Mouse (Mus musculus) intestine, embryonic 15.5 days (tissue): ENCODE results near the gene Duox1. TPM values are rescaled to one million over a fixed set of nuclear protein-coding genes. Genes with fewer than 3 reads are reported as not detected.
A peak's percentile ranks its signal among the peaks of the same experiment; 100 is the strongest.

Experiments used
- ATAC-seq: fragments of 200-750 bp; cut with Nextera tagmentation; 2 replicates; pipeline ENCODE4 v1.8.0; 2017; ENCODE audit warnings: moderate TSS enrichment, moderate library complexity
- H3K27ac ChIP-seq: fragments of 300-500 bp; sonication (generic); 2 replicates; pipeline ENCODE4 v1.5.1; 2015; ENCODE audit warnings: mild to moderate bottlenecking, inconsistent platforms
- H3K27me3 ChIP-seq: fragments of 300-500 bp; sonication (generic); replicated peaks from 2 replicates; pipeline ENCODE4 v1.6.1; 2015; ENCODE audit warnings: inconsistent platforms
- H3K36me3 ChIP-seq: fragments of 300-500 bp; sonication (generic); 2 replicates; pipeline ENCODE4 v1.6.1; 2015; ENCODE audit warnings: inconsistent platforms
- H3K4me1 ChIP-seq: fragments of 300-500 bp; sonication (generic); replicated peaks from 2 replicates; pipeline ENCODE4 v1.6.1; 2015; ENCODE audit warnings: inconsistent platforms
- H3K4me2 ChIP-seq: fragments of 300-500 bp; sonication (generic); replicated peaks from 2 replicates; pipeline ENCODE4 v1.6.1; 2015; ENCODE audit warnings: mild to moderate bottlenecking, inconsistent platforms
- H3K4me3 ChIP-seq: fragments of 300-500 bp; sonication (generic); replicated peaks from 2 replicates; pipeline ENCODE4 v1.5.1; 2015; ENCODE audit warnings: inconsistent platforms
- H3K9ac ChIP-seq: fragments of 300-500 bp; sonication (generic); 2 replicates; pipeline ENCODE4 v1.6.1; 2015; ENCODE audit warnings: inconsistent platforms
- H3K9me3 ChIP-seq: fragments of 300-500 bp; sonication (generic); 2 replicates; pipeline ENCODE4 v1.6.1; 2016; ENCODE audit warnings: inconsistent platforms
- WGBS: fragments of 180-500 bp; shearing (Covaris S2); methylation state at CpG from one replicate; pipeline ENCODE4 v1.1.7; 2015; 5-methylcytosine and 5-hydroxymethylcytosine counted together
- polyA plus RNA-seq: library from polyadenylated mRNA; unstranded; fragments of >200 nt; fragmentation: Nextera tagmentation; extraction: Ambion mirVana; gene quantifications from 2 replicates; pipeline ENCODE4 v1.2.1, GENCODE M21; 2015

Gene Duox1
- polyA plus RNA-seq, 1 experiment from 2014 or later, result 0.08 TPM

DNA sequence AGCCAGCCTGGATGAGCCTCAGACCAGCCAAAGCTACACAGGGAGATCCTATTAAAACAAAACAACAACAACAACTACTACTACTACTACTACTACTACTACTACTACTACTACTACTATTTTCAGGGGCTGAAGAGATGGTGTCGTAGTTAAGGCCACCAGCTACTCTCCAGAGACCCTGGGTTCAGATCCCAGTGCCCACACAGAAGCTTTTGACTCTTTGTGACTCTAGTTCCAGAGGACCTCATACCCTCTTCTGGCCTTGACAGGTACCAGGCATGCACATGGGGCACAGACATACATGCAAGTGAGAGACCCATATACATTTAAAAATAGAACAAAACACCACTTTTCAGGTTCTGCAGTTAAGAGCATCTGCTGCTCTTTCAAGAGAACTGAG lies 57.1 kb downstream of the Duox1 start:
- Histone ChIP-seq H3K36me3 (no peaks in the 10 kb centered on the region), H3K4me1 (peaks cover 9% of the 10 kb centered on the region), H3K27me3 (no peaks in the 10 kb centered on the region), H3K4me2 (no peak overlapping the region), H3K4me3 (no peak overlapping the region), H3K9me3 (no peaks in the 10 kb centered on the region), H3K9ac (no peak overlapping the region), H3K27ac (no peak overlapping the region)
- 79% methylated on average over 1 of the region's 1 CpGs for WGBS
- no peak for ATAC-seq

DNA sequence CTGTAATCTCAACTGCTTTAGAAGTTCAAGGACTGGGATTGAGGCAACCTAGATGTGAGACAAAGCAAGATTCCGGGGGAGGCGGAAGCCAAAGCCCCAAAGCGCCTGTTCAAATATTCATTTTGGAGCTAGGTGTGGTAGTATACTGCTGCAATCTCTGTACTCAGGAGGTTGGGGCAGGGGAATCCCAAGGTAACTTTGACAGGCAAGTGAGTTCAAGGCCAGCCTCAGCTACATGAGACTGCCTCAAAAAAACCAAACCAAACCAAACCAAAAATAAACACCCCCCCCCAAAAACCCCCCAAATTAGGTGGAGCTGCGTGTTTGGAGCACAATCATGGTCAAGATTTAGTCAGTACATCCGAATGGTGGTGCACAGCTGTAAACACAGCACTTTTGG lies 58.5 kb downstream of the Duox1 start:
- Histone ChIP-seq H3K9me3 (no peaks in the 10 kb centered on the region), H3K9ac (no peak overlapping the region), H3K36me3 (no peaks in the 10 kb centered on the region), H3K4me1 (peaks cover 4% of the 10 kb centered on the region; the same call in 1 of the 2 replicates), H3K4me3 (no peak overlapping the region), H3K27me3 (no peaks in the 10 kb centered on the region), H3K4me2 (no peak overlapping the region), H3K27ac (no peak overlapping the region)
- 79% methylated on average over 5 of the region's 5 CpGs for WGBS
- no peak for ATAC-seq

DNA sequence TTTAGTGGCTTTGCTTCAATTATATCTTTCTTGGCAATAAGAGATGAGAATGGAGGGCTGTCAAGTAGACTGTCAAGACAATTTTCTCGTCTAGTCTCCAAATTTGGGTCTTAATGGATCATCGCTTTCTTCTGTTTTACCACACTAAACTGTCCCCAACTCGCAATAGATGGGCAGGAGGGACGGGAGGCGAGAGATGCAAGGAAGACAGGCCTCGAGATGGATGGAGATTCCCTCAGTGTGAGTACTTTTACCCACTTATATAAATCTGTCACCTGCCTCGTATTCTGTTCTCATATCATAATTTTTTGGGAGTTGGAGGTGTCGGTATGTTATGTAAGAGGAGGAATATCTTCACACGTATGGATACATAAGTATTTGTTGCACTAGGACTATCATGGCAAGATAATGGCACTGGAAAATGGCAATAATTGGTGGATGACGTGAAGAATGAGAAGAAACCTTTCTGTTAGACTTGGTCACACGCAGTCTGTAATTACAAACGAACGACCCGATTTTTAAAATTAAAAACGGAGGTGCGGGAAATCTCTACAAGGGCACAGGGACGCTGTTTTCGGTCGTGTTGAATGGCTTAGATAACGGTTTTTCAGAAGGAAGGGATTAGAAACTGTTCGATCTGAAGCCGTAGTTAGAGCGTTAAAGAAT lies 59.3 kb downstream of the Duox1 start:
- Histone ChIP-seq H3K27me3 (no peaks in the 10 kb centered on the region), H3K4me2 (peak overlapping the region; percentile 47), H3K27ac (no peak overlapping the region), H3K4me1 (no peaks in the 10 kb centered on the region), H3K9me3 (no peaks in the 10 kb centered on the region), H3K36me3 (no peaks in the 10 kb centered on the region), H3K4me3 (peak overlapping the region; percentile 33), H3K9ac (no peak overlapping the region)
- ATAC-seq, result no peak
- 23% methylated on average over 23 of the region's 23 CpGs for WGBS

DNA sequence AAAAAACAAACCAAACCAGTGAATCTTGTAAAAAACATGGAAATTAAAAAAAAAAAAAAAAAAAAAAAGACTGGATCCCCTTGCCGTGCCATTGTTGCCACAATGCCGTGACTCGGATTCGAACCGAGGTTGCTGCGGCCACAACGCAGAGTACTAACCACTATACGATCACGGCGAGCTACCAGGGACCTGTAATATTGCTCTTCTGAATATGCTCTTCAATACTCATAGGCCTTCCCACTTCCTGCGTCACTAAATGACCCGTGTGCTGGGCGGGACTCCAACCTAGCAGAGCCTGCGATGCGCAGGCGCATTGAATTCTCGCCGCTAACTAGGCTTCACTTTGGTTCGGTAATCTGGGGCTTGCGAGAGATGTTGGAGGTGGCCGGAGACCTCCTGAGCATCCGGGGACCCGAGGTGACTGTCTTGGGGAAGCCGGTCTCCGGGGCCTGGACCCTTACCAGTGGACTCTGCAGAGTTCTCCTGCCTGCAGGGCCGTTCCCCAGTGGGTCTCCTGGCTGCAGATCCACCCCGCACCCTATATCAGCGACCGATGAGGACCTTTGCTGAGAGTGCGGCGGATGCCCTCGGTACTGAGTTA lies 60.0 kb downstream of the Duox1 start:
- Histone ChIP-seq H3K4me2 (peak overlapping the region; percentile 91), H3K4me1 (peaks cover under 1% of the 10 kb centered on the region; the same call in 1 of the 2 replicates), H3K36me3 (no peaks in the 10 kb centered on the region), H3K27me3 (no peaks in the 10 kb centered on the region), H3K4me3 (peak overlapping the region; percentile 77), H3K9me3 (no peaks in the 10 kb centered on the region), H3K9ac (peak overlapping the region; percentile 64), H3K27ac (peak overlapping the region; percentile 92)
- under 1% methylated on average over 32 of the region's 32 CpGs for WGBS
- ATAC-seq, result peak; percentile 87

DNA sequence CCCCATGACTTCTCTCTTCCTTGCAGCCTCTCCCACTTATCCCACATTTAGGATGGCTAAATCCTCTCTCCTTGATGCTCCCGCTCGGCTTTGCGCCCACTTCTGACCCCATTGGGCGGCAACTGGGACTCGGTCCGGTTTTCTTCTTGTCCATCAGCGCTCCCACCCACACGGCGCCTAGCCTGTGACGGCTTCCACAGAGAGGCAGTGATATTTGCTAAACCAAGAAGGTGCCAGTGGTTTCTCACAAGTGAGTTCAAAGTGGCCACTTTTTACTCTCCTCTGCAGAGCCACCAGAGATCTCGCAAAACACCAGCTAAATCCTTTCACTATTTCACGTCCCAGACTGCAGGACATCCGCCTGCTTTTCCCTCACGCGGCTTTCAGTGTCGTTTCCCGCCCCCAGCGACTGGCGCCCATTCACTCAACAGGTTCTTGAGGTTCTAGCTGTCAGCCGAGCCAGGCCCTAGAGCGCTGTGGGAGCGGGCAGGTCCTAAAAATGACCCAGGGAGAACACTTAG lies 60.6 kb downstream of the Duox1 start:
- peak overlapping the region; percentile 91 for H3K4me2 ChIP-seq
- peaks cover 4% of the 10 kb centered on the region; the same call in 1 of the 2 replicates for H3K4me1 ChIP-seq
- no peaks in the 10 kb centered on the region for H3K9me3 ChIP-seq
- H3K4me3 ChIP-seq, result peak overlapping the region; percentile 77
- 0% methylated on average over 22 of the region's 22 CpGs for WGBS
- H3K27me3 ChIP-seq, result no peaks in the 10 kb centered on the region
- H3K9ac ChIP-seq, result peak overlapping the region; percentile 64
- no peaks in the 10 kb centered on the region for H3K36me3 ChIP-seq
- ATAC-seq, result peak; percentile 2; the same call in 1 of the 2 replicates
- peak overlapping the region; percentile 92 for H3K27ac ChIP-seq

DNA sequence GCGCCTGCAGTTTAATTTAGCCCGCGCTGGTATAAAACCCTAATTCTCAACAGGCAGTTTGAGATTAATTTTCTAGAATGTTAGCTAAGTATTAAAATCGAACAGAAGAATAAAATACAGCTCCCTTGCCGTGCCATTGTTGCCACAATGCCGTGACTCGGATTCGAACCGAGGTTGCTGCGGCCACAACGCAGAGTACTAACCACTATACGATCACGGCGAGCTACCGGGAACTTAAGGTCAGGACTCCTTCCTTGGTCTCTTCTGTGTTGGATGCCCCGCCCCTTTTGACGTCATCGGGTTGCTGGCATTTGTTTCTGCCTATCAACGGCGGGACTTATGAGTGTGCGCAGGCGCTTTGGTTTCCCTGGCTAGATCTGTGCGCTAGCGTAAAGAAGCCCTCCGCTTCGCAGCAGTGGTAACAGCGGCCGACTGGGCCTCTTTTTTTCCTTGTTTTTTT lies 61.8 kb downstream of the Duox1 start:
- peak overlapping the region; percentile 55 for H3K4me2 ChIP-seq
- no peaks in the 10 kb centered on the region for H3K9me3 ChIP-seq
- peak overlapping the region; percentile 45 for H3K9ac ChIP-seq
- peak overlapping the region; percentile 51 for H3K4me3 ChIP-seq
- H3K36me3 ChIP-seq, result no peaks in the 10 kb centered on the region
- H3K4me1 ChIP-seq, result peaks cover 4% of the 10 kb centered on the region; the same call in 1 of the 2 replicates
- peak; percentile 91 for ATAC-seq
- peak overlapping the region; percentile 75 for H3K27ac ChIP-seq
- under 1% methylated on average over 28 of the region's 28 CpGs for WGBS
- no peaks in the 10 kb centered on the region for H3K27me3 ChIP-seq

DNA sequence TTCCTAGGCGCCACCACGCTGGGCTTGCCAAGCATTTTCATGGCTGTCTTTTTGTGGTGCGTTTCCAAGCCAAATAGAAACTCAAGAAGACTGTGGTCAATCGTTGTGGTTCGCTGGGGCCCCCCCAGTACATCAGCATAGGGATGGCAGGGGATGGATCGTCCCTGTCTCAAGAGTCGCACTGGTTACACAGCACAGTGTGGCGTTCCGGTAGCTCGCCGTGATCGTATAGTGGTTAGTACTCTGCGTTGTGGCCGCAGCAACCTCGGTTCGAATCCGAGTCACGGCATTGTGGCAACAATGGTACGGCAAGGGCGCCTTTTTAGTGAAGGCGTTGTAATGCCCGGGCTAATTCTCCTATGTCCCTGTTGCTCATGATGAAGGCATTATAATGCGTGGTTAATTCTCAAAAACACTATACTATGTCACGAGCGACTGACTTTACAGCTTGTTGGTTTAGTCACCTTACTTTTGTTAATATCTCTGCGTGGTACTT lies 62.3 kb downstream of the Duox1 start:
- Histone ChIP-seq H3K27me3 (no peaks in the 10 kb centered on the region), H3K4me3 (peak overlapping the region; percentile 51), H3K27ac (peak overlapping the region; percentile 75), H3K9me3 (no peaks in the 10 kb centered on the region), H3K4me1 (peaks cover 4% of the 10 kb centered on the region; the same call in 1 of the 2 replicates), H3K9ac (peak overlapping the region; percentile 45), H3K36me3 (no peaks in the 10 kb centered on the region), H3K4me2 (peak overlapping the region; percentile 53)
- WGBS, result under 1% methylated on average over 26 of the region's 26 CpGs
- peak; percentile 85 for ATAC-seq

DNA sequence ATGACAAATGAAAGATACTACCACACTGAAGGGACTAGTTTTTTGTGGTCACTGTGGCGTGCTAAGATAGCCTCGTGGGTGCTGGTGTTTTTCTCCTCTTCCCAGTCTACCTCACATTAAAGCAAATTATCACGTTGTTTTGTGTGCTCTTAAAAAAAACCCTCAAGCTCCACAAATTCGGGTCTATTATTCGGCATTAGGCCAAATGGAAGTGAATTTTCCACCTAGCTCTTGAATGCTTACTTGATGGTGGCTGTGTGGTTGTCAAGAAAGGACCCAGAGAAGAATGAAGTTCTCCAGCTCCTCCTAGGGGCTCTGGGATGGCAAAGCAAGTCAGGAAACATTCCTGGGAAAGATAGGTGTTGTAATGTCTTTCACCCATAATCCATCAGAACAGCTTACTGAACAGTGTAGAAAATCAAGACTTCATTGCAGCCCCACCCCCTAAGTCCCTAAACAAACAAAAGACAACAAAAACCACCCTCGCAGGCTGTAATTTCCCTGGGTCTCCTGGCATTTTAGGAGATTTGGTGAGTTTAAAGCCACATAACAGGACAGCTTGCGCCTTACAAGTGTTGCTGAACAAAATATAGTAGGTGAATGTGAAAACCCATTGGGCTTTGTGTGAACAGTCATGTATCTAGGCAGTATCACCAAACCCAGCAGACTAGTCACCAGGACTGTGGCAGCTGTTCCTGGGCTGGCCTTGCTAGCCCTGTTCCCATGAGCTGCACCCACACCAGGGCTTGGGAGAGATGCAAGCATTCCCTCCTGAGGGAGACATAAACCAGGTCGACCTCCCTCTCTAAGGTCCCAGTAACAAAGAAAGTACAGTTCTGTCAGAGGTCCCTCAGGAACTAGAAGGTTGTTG lies 63.2 kb downstream of the Duox1 start:
- Histone ChIP-seq H3K36me3 (no peaks in the 10 kb centered on the region), H3K4me3 (peak overlapping the region; percentile 51), H3K27ac (no peak overlapping the region), H3K9ac (no peak overlapping the region), H3K9me3 (no peaks in the 10 kb centered on the region), H3K4me2 (peak overlapping the region; percentile 53), H3K27me3 (no peaks in the 10 kb centered on the region), H3K4me1 (peaks cover 4% of the 10 kb centered on the region; the same call in 1 of the 2 replicates)
- WGBS, result 19% methylated on average over 8 of the region's 8 CpGs
- no peak for ATAC-seq

DNA sequence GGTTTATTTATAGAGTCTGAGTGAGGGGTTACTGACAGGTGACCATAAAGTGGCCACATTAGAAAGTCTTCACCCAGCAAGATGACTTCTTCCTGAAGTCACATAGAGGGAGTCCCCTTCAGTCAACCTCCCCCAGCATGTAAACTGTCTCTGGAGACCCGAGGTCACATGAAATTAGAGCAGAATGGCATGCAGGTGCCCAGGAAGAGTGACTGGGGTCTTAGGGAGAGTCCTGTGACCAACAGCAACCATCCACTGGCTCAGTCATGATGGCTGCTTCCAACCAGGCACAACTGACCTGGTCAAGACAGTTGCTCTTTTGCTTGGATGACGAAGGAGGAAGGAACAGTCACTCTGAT lies 63.8 kb downstream of the Duox1 start:
- ATAC-seq, result no peak
- no peak overlapping the region for H3K4me2 ChIP-seq
- H3K36me3 ChIP-seq, result no peaks in the 10 kb centered on the region
- WGBS, result 41% methylated on average over 2 of the region's 2 CpGs
- no peaks in the 10 kb centered on the region for H3K27me3 ChIP-seq
- H3K9me3 ChIP-seq, result no peaks in the 10 kb centered on the region
- no peak overlapping the region for H3K9ac ChIP-seq
- H3K27ac ChIP-seq, result no peak overlapping the region
- peaks cover 4% of the 10 kb centered on the region; the same call in 1 of the 2 replicates for H3K4me1 ChIP-seq
- no peak overlapping the region for H3K4me3 ChIP-seq

DNA sequence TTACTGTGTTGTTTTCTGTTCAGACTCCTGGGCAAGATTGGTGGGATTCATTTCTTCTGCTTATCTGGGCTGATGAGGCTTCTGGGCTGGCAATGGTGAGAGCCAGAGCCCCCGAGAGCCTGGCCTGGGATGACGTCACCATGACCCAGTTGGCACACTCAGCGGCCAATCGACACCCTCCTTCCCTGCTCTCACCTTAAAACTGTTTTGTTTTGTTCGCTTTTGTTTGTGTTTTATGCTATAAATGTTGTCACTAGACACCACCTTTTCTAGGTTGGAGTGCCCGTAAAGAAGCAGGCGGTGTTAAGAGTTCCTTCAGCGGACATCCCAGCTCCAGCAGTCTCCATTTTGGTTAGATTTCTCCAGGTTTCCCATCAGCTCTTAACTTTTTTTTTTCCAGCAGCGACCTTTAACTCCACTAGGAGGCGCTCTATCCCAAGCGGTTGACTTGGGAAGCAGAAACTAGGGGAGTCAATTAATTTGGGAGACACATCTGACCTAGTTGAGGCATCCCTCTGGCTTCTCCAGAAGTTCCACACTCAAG lies 65.4 kb downstream of the Duox1 start:
- no peak for ATAC-seq

DNA sequence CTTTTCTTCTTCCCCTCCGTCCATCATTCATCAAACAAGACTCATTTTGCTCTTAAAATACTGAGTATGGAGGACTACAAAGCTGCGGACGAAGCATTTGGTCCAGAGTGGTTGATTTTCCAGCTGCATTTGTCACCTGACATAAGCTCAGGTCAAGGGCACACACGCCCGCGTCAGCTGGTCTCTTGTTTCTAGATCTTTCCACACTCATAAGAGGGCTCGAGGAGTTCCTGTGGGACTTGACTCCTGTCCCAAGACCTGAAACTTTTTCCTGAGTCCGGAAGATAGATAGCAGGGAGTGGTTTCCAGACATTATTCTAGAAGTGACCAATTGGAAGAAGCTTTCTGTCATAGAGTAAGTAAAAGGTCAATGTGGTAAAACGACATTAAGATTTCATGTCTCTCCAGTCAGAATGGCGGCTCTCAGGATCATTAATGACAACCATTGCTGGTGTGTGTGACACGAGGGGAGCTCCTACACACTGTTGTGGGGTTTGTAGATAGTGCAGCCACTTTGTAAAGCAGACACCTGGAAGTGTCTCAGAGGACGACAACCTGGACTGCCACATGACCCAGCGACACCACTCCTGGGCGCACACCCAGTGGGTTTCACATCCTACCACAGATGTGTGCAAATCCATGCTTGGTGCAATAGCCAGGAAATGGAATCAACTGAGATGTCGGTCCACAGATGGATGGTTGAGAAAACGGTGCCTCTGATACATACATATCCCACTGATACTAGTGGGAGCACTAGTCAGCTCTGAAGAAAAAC lies 66.0 kb downstream of the Duox1 start:
- no peak for ATAC-seq
- H3K27ac ChIP-seq, result no peak overlapping the region
- no peaks in the 10 kb centered on the region for H3K9me3 ChIP-seq
- no peak overlapping the region for H3K9ac ChIP-seq
- no peak overlapping the region for H3K4me2 ChIP-seq
- WGBS, result 69% methylated on average over 16 of the region's 16 CpGs
- H3K4me1 ChIP-seq, result peaks cover 4% of the 10 kb centered on the region; the same call in 1 of the 2 replicates
- no peaks in the 10 kb centered on the region for H3K27me3 ChIP-seq
- H3K4me3 ChIP-seq, result no peak overlapping the region
- H3K36me3 ChIP-seq, result no peaks in the 10 kb centered on the region

More for the DNA sequence above, 65.4 kb downstream of the Duox1 start:
- Histone ChIP-seq H3K9ac (no peak overlapping the region), H3K4me3 (peak overlapping the region; percentile 24), H3K27ac (no peak overlapping the region), H3K4me2 (peak overlapping the region; percentile 54), H3K9me3 (no peaks in the 10 kb centered on the region), H3K4me1 (peaks cover 4% of the 10 kb centered on the region; the same call in 1 of the 2 replicates), H3K36me3 (no peaks in the 10 kb centered on the region), H3K27me3 (no peaks in the 10 kb centered on the region)
- WGBS, result 10% methylated on average over 11 of the region's 11 CpGs
